Mouse (Mus musculus): Measurements from ENCODE around the gene Pacrg. TPM values are rescaled to one million over a fixed set of nuclear protein-coding genes. Genes with fewer than 3 reads are reported as not detected.

Pacrg gene
- total RNA-seq, 1 experiment from 2014 or later: 0.35 TPM

GRCm38 (mm10) chr17:10510467-10510866 lies 329.6 kb downstream of the Pacrg start:
- ATAC-seq (ENCODE audit: extremely low read depth, insufficient number of reproducible peaks, low FRiP score, poor library complexity, severe bottlenecking): no peak

GRCm38 (mm10) chr17:10508088-10508487 lies 332.0 kb downstream of the Pacrg start:
- no peak for ATAC-seq (ENCODE audit: extremely low read depth, insufficient number of reproducible peaks, low FRiP score, poor library complexity, severe bottlenecking)

GRCm38 (mm10) chr17:10507466-10507865 lies 332.6 kb downstream of the Pacrg start:
- ATAC-seq (ENCODE audit: extremely low read depth, insufficient number of reproducible peaks, low FRiP score, poor library complexity, severe bottlenecking): no peak

GRCm38 (mm10) chr17:10506896-10507295 lies 333.2 kb downstream of the Pacrg start:
- ATAC-seq (ENCODE audit: extremely low read depth, insufficient number of reproducible peaks, low FRiP score, poor library complexity, severe bottlenecking): no peak

- ATAC-seq (ENCODE audit: extremely low read depth, insufficient number of reproducible peaks, low FRiP score, poor library complexity, severe bottlenecking): no peak
These were observed 338.7 kb downstream of the Pacrg start for GRCm38 (mm10) chr17:10501439-10501838.

- no peak for ATAC-seq (ENCODE audit: extremely low read depth, insufficient number of reproducible peaks, low FRiP score, poor library complexity, severe bottlenecking)
These were observed 339.2 kb downstream of the Pacrg start for GRCm38 (mm10) chr17:10500795-10501432.

GRCm38 (mm10) chr17:10498935-10499655 lies 341.0 kb downstream of the Pacrg start:
- no peak for ATAC-seq (ENCODE audit: extremely low read depth, insufficient number of reproducible peaks, low FRiP score, poor library complexity, severe bottlenecking)

GRCm38 (mm10) chr17:10497781-10498420 lies 342.2 kb downstream of the Pacrg start:
- no peak for ATAC-seq (ENCODE audit: extremely low read depth, insufficient number of reproducible peaks, low FRiP score, poor library complexity, severe bottlenecking)

- ATAC-seq (ENCODE audit: extremely low read depth, insufficient number of reproducible peaks, low FRiP score, poor library complexity, severe bottlenecking): no peak
These were observed 344.0 kb downstream of the Pacrg start for GRCm38 (mm10) chr17:10496066-10496465.

- ATAC-seq (ENCODE audit: extremely low read depth, insufficient number of reproducible peaks, low FRiP score, poor library complexity, severe bottlenecking): no peak
These were observed 344.5 kb downstream of the Pacrg start for GRCm38 (mm10) chr17:10495588-10495987.

- no peak for ATAC-seq (ENCODE audit: extremely low read depth, insufficient number of reproducible peaks, low FRiP score, poor library complexity, severe bottlenecking)
These were observed 347.0 kb downstream of the Pacrg start for GRCm38 (mm10) chr17:10493124-10493523.

GRCm38 (mm10) chr17:10490374-10491169 lies 349.5 kb downstream of the Pacrg start:
- ATAC-seq (ENCODE audit: extremely low read depth, insufficient number of reproducible peaks, low FRiP score, poor library complexity, severe bottlenecking): no peak

- ATAC-seq (ENCODE audit: extremely low read depth, insufficient number of reproducible peaks, low FRiP score, poor library complexity, severe bottlenecking): no peak
These were observed 351.2 kb downstream of the Pacrg start for GRCm38 (mm10) chr17:10488873-10489272.

GRCm38 (mm10) chr17:10483945-10484546 lies 356.1 kb downstream of the Pacrg start:
- no peak for ATAC-seq (ENCODE audit: extremely low read depth, insufficient number of reproducible peaks, low FRiP score, poor library complexity, severe bottlenecking)

- ATAC-seq (ENCODE audit: extremely low read depth, insufficient number of reproducible peaks, low FRiP score, poor library complexity, severe bottlenecking): no peak
These were observed 359.0 kb downstream of the Pacrg start for GRCm38 (mm10) chr17:10481081-10481480.

- ATAC-seq (ENCODE audit: extremely low read depth, insufficient number of reproducible peaks, low FRiP score, poor library complexity, severe bottlenecking): no peak
These were observed 360.9 kb downstream of the Pacrg start for GRCm38 (mm10) chr17:10479020-10479707.

GRCm38 (mm10) chr17:10478377-10478776 lies 361.7 kb downstream of the Pacrg start:
- no peak for ATAC-seq (ENCODE audit: extremely low read depth, insufficient number of reproducible peaks, low FRiP score, poor library complexity, severe bottlenecking)

- ATAC-seq (ENCODE audit: extremely low read depth, insufficient number of reproducible peaks, low FRiP score, poor library complexity, severe bottlenecking): no peak
These were observed 363.3 kb downstream of the Pacrg start for GRCm38 (mm10) chr17:10476807-10477206.
